Mouse (Mus musculus): ENCODE results near the gene Nkd1. TPM values are rescaled to one million over a fixed set of nuclear protein-coding genes. Genes with fewer than 3 reads are reported as not detected.

The Nkd1 gene
- total RNA-seq, 2 experiments from 2014 or later: 29.0 to 33.1 TPM

DNA sequence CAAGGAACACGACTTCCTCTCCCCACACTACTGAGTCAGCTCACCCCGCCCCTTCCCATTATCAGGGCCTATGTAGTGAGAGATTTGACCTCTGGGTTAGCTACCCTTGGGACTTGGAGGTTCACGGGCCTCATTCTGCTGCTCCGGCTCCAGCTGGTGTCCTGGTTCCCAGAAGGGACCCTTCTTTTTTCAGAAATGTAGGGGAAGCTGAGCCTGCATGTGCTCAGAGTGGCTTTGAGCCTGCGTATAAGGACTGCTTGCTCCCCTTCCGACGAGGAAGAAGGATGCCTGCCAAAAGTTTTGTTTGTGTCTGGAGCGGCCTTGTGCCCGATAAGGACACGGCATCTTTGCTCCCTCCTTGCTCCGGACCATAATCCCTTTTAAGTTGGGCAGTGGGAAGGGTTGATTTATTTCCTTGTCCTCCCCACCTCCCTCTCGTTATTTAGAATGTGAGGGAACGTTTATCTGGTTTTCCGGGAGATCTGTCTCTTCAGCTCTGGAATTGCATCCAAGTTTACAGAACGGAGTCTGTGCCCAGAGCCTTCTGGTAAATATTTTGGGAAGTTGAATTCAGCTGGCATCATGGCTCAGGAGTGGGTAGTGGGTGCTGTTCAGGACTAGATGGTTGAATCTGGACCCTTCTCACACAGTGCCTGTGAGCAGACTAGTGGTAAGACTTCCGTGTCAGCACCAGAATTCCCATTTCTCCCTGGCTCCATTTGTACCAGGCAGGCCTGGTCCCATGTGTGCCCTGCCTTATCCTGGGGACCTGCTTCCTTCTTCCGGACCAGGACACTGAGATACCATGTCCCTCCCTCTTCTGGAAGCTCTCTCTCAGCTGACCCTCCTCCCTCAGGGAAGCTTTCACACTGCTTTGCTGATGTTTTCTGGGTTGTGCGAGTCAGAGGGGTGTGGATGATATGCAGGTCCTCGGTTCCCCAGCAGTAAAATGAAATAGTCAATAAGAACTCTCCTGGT is 17.1 kb downstream of the Nkd1 start:
- no peak for DNase-seq (ENCODE audit: low spot score in 2 of 2)

DNA sequence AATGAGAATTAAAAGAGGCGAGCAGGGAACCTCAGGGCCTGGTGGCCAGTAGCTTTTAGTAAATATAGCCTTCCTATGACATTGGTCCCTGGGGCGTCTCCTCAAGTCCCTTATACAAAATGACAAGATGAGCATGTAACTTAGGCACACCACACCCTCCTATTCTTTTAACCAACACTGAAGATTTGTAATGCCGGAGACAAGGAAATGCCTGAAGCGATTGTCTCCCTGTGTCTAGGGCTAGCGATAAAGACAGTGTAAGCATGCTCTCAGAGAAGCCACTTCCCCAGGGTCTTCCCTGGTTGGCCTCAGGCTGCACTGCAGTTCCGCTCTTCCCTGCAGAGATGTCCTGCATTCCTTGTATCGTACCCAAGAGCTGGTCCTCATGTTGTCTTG is 17.8 kb downstream of the Nkd1 start:
- no peak for DNase-seq (ENCODE audit: low spot score in 2 of 2)

DNA sequence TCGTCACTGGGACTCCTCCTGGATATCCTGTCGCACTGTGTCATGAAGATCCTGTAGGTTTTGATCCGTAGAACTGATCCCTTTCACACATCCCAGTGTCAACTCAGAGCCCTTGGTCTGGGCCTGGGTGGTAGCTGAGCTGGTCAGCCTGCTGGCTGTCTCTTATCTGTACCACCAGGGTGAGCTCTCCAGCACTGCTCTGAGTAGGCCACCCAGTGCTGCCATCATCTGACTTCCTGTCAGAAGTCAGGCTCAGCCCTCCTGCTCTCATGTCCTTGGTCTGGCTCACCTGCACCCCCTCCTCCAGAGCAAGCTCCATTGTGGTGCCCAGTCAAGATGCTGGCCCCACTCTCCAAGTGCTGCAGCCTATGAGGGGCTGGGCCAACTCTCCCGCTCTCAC is 18.8 kb downstream of the Nkd1 start:
- no peak for DNase-seq (ENCODE audit: low spot score in 2 of 2)

DNA sequence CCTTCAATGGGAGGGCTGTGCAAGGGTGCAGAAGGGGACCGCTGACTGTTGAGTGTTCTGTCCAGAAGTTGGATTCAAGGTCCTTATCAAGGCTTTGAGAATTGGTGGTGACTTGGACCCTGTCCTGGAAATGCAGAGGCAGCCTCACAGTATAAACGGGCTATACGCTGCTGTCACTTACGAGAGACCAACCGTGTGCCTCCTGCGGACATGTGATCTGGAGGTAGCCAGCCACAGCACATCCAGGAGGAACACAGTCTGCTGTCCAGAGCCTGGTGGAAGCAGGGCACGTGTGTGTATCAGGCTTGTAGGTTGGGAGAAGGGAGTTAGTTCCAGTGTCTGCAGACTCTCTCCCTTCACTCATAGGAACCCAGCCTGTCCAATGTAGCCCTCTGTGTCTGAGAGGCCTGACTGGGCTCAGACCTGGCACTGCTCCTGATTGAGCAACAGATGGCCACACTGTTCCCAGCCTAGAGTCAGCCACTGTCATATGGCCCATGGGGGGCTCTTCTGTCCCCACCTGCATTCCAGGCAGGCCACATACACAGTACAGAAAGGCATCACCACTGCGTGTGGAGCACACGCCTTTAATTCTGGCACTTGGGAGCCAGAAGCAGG is 21.6 kb downstream of the Nkd1 start:
- no peak for DNase-seq (ENCODE audit: low spot score in 2 of 2)

DNA sequence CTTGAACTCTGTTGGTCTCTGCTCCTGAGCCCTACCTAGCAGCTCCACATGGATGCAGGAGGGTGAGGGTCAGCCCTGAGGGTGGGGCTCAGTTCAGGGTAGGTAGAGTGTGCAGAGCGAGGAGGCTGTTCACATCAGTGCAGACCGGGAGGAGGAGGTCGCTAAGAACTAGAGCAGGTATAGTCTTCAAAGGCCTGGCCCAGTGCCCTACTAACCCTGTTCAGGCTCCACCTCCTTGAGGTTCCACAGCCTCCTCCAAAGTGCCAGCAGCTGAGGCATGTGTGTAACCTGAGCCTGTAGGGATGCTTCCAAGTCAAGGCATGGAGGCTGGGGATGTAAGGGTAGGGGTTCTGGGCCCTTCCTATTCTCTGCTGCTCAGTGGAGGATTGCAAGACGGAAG is 23.5 kb downstream of the Nkd1 start:
- DNase-seq (ENCODE audit: low spot score in 2 of 2): no peak

DNA sequence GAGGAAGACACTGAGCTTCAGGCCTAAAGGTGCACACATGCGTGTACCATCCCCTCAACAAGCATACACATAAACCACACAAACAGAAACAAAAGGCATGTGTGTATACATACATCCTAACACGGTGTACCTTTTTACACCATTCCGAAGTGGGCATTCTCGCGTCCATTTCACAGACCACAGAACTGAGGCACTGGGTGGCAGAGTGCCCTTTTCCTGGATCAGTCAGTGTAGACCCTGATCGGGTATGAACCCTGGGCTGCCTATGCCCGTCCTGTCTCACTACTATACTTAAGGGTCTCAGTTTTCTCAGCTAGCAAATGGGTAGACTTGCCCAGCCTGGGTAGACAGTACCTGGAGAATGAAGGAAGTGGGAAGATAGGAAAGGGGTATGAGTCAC is 24.3 kb downstream of the Nkd1 start:
- DNase-seq (ENCODE audit: low spot score in 2 of 2): no peak

DNA sequence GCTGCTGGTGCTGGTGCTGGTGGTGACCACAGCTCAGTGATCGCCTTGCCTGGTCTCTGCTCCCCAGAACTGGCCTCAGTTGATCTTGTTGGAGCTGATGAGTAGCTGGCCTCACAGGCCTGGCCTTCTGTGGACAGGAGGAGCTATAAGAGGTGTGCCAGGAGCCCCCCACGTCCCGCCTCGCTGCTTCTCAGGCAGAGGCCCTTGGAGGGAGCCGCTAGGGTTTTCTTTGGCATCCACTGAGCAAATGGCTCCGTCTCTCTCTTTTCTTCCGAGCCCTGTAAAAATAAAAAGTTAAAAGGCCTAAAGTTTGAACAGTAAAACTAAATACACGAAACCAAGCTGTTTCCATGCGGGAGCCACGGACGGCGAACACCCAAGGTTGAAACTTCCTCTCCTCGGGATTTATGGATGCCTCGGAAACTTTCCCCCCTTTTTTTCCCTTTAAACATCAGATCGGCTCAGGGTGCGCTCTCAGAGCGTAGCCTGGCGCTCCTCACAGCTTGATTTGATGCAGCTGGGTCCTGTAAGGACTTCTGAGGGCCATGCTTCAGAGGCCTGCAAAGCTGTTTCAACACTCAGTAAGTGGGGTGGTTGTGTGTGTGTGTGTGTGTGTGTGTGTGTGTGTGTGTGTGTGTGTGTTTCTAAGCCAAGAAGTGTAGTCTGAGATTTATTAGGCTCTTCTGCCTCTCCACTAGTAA is 25.0 kb downstream of the Nkd1 start:
- DNase-seq (ENCODE audit: low spot score in 2 of 2): no peak

DNA sequence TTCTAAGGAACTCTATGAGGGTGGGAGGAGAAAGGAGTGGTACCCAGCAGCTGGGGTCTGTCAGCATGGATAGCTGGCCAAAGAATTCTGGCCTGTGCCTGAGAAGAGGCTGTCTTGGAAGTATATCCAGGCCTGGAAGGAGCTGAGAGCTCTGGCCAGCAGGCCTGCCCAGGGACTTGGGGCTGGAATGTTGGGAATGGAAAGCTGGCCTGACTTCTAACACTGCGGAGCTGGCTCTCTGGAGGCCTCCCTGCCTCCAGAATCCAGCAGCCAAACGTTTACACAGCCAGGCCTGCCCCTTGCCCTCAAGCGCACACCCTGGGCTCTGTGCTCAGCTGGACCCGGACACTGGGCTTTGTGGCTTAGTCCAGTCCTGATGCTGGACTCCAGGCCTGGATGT is 34.5 kb downstream of the Nkd1 start:
- no peak for DNase-seq (ENCODE audit: low spot score in 2 of 2)

DNA sequence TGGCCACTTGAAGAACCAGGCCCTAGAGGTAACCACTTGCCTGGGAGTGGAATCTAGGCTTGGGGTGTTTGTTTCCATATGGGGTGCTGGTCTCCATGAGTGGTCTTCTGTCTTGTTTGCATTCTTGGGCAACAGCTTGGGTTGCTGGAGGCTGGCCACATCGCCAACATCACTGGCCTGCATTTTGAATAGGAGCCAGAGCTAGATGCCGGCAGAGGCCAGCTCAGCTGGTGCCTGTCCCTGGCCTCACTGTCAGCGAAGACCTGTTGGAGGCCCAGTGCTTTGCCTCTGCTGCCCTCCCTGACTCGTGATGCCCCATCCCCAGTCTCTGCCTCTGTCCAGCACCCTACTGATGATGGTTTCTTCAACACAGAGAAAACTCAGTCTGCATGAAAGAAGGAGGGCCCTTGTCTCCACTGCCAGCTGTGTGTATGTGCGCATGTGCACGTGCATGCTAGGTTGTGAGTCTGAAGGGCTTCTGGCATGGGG is 38.9 kb downstream of the Nkd1 start:
- DNase-seq (ENCODE audit: low spot score in 2 of 2): no peak

DNA sequence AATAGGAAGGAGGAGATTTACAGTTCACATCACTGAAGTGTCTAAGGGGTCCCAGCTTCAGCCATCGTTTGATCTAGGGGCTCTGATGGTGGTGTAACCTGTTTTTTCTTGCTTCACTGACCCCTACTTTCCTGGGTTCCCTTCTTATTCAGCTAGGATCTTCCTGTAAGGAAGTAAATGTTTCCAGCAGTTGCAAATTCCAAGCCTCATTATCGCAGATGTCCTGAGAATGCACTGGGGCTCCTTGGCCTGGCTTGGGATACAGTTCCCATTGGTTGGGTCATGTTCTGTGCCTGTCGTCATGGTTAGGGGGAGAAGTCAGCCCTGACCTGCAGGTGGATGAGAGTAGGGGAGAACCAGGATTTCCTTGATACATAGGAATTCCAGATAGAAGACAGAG is 40.2 kb downstream of the Nkd1 start:
- DNase-seq (ENCODE audit: low spot score in 2 of 2): no peak

DNA sequence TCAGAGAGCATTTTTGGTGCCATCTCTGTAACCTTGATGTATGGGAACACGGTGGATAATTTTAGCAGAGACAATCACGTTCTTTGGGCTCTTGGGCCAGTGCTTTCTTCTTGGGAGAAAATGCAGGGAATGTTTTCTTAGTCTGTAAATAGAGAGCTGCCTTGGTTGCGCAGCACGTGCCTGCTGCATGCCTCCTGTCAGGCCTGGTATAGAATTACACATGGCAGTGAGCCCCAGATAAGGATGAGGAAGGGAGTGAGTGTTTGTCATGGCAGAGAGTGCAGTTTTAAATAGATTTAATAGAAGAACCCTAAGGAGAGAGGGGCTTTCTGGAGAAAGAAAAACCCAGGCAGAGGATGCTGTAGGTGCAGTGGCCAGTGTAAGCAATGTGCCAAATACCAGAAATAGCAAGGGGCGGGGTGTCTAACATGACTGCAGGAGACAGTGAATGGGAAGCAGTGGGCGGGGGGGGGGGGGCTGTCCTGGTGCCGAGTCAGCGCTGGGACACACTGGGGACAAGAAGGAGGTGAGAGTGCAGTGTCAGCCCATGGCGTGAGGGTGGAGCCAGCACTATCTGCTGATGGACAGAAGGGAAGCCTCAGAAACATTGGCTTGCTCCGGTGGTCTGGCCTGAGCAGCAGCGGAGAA is 43.2 kb downstream of the Nkd1 start:
- no peak for DNase-seq (ENCODE audit: low spot score in 2 of 2)

DNA sequence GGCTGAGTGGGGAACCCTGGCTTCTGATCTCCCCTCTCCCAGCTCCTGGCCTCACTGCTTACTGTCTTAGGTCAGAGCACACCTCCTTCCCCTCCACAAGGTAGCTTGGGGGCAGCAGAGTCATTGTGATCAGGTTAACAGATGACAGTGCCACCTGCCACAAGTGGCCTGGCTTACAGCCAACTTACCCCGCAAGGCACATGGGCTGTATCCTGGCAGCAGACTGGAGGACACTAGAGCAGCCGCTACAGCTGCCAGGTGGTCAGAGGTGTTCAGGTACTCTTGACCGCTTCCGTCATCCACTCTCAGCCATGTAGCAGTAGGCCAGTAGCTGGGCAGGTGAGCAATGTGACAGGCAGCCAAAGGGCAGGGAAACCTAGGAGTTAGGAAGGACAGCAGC is 45.0 kb downstream of the Nkd1 start:
- no peak for DNase-seq (ENCODE audit: low spot score in 2 of 2)

DNA sequence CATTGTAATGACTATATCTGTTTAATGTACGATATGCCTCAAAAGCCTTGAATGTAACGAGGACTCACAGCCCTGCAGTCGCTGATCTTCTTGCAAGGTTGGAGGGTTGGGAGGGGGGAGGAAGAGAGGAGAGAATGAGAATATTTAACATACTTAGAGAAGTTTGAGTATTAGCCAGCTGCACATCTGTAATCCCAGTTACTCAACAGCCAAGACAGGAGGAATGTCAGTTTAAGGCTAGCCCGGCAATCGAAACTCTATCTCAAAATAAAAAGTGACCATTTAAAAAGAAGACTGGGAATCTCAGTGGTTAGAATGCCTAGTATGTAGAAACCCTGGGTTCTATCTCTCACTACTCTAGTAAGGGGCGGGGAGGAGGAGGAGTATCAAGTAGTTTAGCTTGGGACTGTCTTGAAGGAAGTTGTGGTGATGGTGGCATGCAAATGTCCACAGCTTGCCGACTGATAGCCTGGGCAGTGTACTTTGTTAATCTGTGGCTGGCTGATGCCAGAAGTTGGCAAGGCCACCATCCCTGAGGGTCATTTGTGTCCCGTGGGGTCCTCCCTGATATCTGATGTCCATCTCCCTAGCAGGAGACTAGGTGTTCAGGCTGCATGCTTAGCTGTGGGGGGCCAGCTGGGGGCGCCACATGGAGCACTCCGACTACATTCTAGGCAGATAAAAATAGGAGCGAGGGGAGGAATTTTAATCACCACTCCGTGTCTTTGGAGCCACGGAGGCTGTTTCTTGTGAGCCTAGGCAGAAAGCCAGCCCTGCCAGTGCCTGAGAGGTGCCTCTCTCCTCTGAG is 46.4 kb downstream of the Nkd1 start:
- DNase-seq (ENCODE audit: low spot score in 2 of 2): no peak

DNA sequence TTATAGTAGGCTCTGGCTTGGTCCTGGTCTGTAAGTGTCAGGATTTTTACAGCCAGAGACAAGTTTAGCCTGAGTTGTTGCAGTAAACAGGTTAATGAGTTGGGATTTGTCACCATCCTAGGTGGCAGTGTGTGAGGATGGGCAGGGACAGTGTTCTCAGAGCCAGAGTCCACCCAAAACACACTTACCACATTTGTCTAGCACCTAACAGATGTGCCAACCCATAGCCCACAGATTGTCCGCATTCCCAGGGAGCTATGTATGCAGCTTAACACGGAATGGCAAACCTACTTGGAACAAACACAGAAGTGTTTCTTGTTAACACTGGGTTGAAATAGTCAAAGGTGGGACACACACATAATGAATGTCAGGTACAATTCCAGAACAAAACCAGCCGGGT is 47.1 kb downstream of the Nkd1 start:
- no peak for DNase-seq (ENCODE audit: low spot score in 2 of 2)

DNA sequence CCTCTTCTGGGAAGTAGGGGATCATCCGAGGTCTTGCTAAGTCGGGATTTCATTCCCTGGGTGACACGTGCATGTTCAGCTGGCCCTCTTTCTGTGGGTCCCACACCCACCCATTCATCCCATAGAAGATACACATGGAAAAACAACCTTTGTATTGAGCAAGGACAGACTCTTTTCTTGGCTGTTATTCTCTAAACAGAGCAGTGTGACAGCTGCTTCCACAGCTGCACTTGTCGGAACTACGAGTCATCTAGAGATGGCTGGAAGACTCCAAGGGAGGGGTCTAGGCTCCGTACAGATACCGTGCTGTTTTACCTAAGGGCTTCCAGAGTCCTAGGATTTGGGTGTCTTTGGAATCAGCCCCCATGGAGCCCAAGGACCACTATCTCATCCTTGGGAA is 48.2 kb downstream of the Nkd1 start:
- no peak for DNase-seq (ENCODE audit: low spot score in 2 of 2)

DNA sequence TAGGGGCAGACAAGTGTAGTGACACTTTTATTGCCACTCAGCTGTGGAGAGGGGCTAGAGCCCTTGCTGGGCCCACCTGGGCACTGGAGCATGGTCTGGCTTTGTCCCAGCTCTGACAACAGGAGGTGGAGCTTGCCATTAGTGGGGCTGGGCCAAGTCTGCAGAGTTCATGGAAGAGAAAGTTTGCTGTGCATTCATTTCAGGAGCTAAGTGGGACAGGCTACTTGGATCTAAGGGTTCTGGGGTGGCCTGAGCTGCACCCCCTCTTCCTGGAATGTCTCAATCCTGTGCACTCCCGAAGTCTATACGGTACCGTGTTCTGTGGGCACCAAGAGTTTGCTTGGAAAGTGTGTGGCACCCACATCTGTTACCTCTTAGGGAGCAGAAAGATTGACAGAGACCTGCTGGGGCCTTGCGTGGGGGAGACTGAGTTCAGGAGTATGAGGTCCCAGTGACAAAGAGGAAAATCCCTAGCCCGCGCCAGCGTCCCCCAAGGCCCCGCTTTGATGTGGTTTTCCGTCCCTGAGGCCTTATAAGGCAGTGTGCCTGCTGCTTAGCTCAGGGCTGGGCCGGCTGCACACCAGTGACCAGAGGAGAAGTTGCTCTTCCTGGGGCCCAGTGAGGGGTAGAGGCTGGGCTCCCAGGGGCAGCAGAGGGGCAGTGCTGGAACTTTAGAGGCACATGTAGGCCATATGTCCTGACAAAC is 49.3 kb downstream of the Nkd1 start:
- peak; percentile 42 to 56 for DNase-seq (ENCODE audit: low spot score in 2 of 2)

DNA sequence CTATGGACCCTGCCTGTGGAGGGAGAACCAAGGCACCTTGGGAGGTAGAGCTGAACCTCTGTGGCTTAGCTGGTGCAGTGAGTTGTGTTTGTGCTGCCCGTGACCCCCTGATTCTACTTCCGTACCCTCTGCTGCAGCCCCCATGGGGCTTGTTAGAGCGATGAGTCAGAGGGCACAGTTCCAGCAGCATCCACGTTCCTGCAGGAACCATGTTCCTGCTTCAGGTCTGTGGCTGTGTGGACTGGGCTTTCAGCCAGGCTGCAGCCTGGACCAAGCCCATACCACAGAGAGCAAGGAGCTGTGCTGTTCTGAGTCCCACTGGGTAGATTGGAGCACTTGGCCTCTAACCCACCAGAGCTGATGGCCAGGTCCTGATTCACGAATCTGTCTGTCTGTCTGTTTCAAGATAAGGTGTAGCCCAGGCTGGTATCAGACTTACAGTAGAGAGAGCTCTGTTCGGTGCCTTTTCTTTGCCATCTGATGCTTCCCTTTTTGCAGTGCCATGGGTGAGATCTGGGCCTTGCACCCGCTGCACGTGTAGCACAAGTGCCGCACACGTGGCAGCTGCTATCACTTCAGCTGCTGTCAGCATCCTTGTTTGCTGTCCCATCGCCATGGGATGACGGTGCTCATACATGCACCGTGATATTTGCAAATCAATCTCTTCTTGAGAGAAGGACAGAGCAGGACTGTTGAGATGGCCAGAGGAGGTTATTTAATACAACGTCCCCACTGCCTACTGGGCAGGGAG is 50.5 kb downstream of the Nkd1 start:
- peak in 1 of 2 experiments; percentile 43 for DNase-seq (ENCODE audit: low spot score in 2 of 2)

DNA sequence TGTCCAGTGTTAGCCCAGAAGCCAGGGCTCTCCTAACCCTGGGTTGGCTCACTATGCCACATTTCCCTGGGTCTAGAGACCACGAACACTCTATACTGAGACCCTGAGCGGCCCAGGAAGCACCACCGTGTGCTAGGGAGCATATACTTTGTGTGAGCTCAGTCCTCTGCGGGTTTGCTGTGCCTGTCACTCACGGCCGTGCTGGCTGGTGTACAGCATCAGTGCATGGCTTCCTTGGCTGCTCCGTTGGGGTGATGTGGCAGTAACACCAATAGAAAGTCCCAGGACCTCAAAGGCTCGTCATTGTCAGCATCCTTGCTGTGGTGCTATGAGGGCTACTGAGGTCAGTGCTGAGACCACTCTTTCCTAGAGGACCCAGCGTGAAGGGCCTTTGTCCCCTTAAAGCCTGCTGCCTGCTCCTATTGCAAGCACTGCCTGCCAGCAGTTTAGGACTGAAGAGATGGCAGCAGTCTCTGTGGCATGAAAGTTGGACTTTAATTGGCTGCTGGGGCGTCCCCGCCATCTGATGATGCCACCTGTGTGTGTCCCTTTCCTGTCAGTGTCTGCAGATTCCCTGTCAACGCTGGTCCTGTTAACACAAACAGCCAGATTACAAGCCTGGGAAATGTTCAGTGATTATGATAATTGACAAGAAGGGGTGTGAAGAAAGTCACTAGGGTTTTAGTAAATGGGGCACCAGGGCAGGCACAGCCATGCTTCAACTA is 51.2 kb downstream of the Nkd1 start:
- DNase-seq (ENCODE audit: low spot score in 2 of 2): no peak

Measured in adrenal gland, adult 18-20 months (tissue).